Mouse (Mus musculus) kidney, embryonic 14.5 days (tissue): Measurements from ENCODE around the gene Cdc34. TPM values are rescaled to one million over a fixed set of nuclear protein-coding genes. Genes with fewer than 3 reads are reported as not detected.

Experiments used
- ATAC-seq: fragments of 200-750 bp; cut with Nextera tagmentation; 2 replicates; pipeline ENCODE4 v1.8.0; 2017; ENCODE audit warnings: moderate number of reproducible peaks, mild to moderate bottlenecking, moderate TSS enrichment, moderate library complexity; ENCODE audit not compliant: low FRiP score, low TSS enrichment
- H3K27ac ChIP-seq: fragments of 300-500 bp; sonication (generic); 2 replicates; pipeline ENCODE4 v1.5.1; 2014; ENCODE audit warnings: low read depth, mild to moderate bottlenecking, low read length, moderate library complexity, mixed read lengths
- H3K27me3 ChIP-seq: fragments of 300-500 bp; sonication (generic); 2 replicates; pipeline ENCODE4 v1.6.1; 2014; ENCODE audit warnings: mild to moderate bottlenecking, low read length; ENCODE audit not compliant: control insufficient read depth, insufficient read depth
- H3K36me3 ChIP-seq: fragments of 300-500 bp; sonication (generic); 2 replicates; pipeline ENCODE4 v1.6.1; 2014; ENCODE audit warnings: low read length, mixed read lengths; ENCODE audit not compliant: control insufficient read depth, insufficient read depth
- H3K4me1 ChIP-seq: fragments of 300-500 bp; sonication (generic); 2 replicates; pipeline ENCODE4 v1.6.1; 2014; ENCODE audit warnings: low read length, mixed read lengths; ENCODE audit not compliant: control insufficient read depth, insufficient read depth
- H3K4me2 ChIP-seq: fragments of 300-500 bp; sonication (generic); replicated peaks from 2 replicates; pipeline ENCODE4 v1.6.1; 2014; ENCODE audit warnings: low read depth, mild to moderate bottlenecking, low read length
- H3K4me3 ChIP-seq: fragments of 300-500 bp; sonication (generic); 2 replicates; pipeline ENCODE4 v1.5.1; 2014; ENCODE audit warnings: mild to moderate bottlenecking, low read length
- H3K9ac ChIP-seq: fragments of 300-500 bp; sonication (generic); 2 replicates; pipeline ENCODE4 v1.6.1; 2014; ENCODE audit warnings: low read depth, mild to moderate bottlenecking, low read length, moderate library complexity
- H3K9me3 ChIP-seq: fragments of 300-500 bp; sonication (generic); 2 replicates; pipeline ENCODE4 v1.6.1; 2016; ENCODE audit warnings: low read length; ENCODE audit not compliant: control insufficient read depth
- WGBS: fragments of 180-500 bp; shearing (Covaris S2); extraction: QIAGEN DNeasy Blood & Tissue Kit; methylation state at CpG from one replicate; pipeline ENCODE4 v1.1.7; 2014; 5-methylcytosine and 5-hydroxymethylcytosine counted together
- polyA plus RNA-seq: library from polyadenylated mRNA; unstranded; fragments of >200 nt; fragmentation: Nextera tagmentation; extraction: Ambion mirVana; gene quantifications from 2 replicates; pipeline ENCODE4 v1.2.1, GENCODE M21; 2014

Cdc34 gene
- polyA plus RNA-seq, 1 experiment from 2014 or later, result 105 TPM

GRCm38 (mm10) chr10:79668771-79669575 is 13.0 kb upstream of the Cdc34 start, which contains the start of gene Tpgs1:
Gene Tpgs1 (plus strand): TSS chr10:79669369.
- Histone ChIP-seq H3K9me3 (no peaks in the 10 kb centered on the region), H3K36me3 (peaks cover 6% of the 10 kb centered on the region; the same call in 1 of the 2 replicates), H3K9ac (peak within 1 kb of the TSS; percentile 68), H3K27me3 (no peaks in the 10 kb centered on the region), H3K27ac (peak within 1 kb of the TSS; percentile 68), H3K4me1 (peaks cover 29% of the 10 kb centered on the region), H3K4me3 (peak within 1 kb of the TSS; percentile 56), H3K4me2 (peak within 1 kb of the TSS; percentile 93)
- peak; percentile 59 for ATAC-seq
- under 1% methylated on average over 45 of the region's 45 CpGs for WGBS

- peak; percentile 47 for ATAC-seq
- Histone ChIP-seq H3K4me1 (peaks cover 25% of the 10 kb centered on the region), H3K27ac (peak overlapping the region; percentile 68), H3K36me3 (peaks cover 6% of the 10 kb centered on the region; the same call in 1 of the 2 replicates), H3K4me3 (peak overlapping the region; percentile 56), H3K4me2 (peak overlapping the region; percentile 93), H3K9me3 (no peaks in the 10 kb centered on the region), H3K9ac (peak overlapping the region; percentile 68), H3K27me3 (no peaks in the 10 kb centered on the region)
- under 1% methylated on average over 47 of the region's 47 CpGs for WGBS
These were observed 12.4 kb upstream of the Cdc34 start for GRCm38 (mm10) chr10:79669576-79670057.

GRCm38 (mm10) chr10:79670071-79670888 is 11.7 kb upstream of the Cdc34 start:
- 23% methylated on average over 15 of the region's 15 CpGs for WGBS
- ATAC-seq, result peak; percentile 33
- Histone ChIP-seq H3K9me3 (no peaks in the 10 kb centered on the region), H3K4me2 (peak overlapping the region; percentile 93), H3K9ac (peak overlapping the region; percentile 68), H3K36me3 (peaks cover 8% of the 10 kb centered on the region; the same call in 1 of the 2 replicates), H3K4me3 (peak overlapping the region; percentile 56), H3K4me1 (peaks cover 25% of the 10 kb centered on the region), H3K27ac (peak overlapping the region; percentile 68), H3K27me3 (no peaks in the 10 kb centered on the region)

GRCm38 (mm10) chr10:79671396-79672087 is 10.5 kb upstream of the Cdc34 start:
- H3K4me2 ChIP-seq, result peak overlapping the region; percentile 93
- peak overlapping the region; percentile 56; the same call in 1 of the 2 replicates for H3K4me3 ChIP-seq

GRCm38 (mm10) chr10:79672088-79672455 is 9.9 kb upstream of the Cdc34 start:
- H3K9ac ChIP-seq, result no peak overlapping the region
- no peak overlapping the region for H3K4me3 ChIP-seq
- no peaks in the 10 kb centered on the region for H3K27me3 ChIP-seq
- peak overlapping the region; percentile 15 for H3K4me2 ChIP-seq
- H3K4me1 ChIP-seq, result peaks cover 25% of the 10 kb centered on the region
- H3K9me3 ChIP-seq, result no peaks in the 10 kb centered on the region
- 41% methylated on average over 3 of the region's 3 CpGs for WGBS
- peaks cover 15% of the 10 kb centered on the region; the same call in 1 of the 2 replicates for H3K36me3 ChIP-seq
- peak overlapping the region; percentile 68; the same call in 1 of the 2 replicates for H3K27ac ChIP-seq
- ATAC-seq, result no peak

More at GRCm38 (mm10) chr10:79671396-79672087, 10.5 kb upstream of the Cdc34 start:
- Histone ChIP-seq H3K36me3 (peaks cover 15% of the 10 kb centered on the region; the same call in 1 of the 2 replicates), H3K9me3 (no peaks in the 10 kb centered on the region), H3K9ac (peak overlapping the region; percentile 68; the same call in 1 of the 2 replicates), H3K4me1 (peaks cover 25% of the 10 kb centered on the region), H3K27me3 (no peaks in the 10 kb centered on the region), H3K27ac (peak overlapping the region; percentile 68; the same call in 1 of the 2 replicates)
- 21% methylated on average over 6 of the region's 6 CpGs for WGBS
- ATAC-seq, result peak; percentile 15

- Histone ChIP-seq H3K36me3 (peaks cover 15% of the 10 kb centered on the region; the same call in 1 of the 2 replicates), H3K27ac (no peak overlapping the region), H3K4me3 (no peak overlapping the region), H3K9ac (no peak overlapping the region), H3K4me1 (peaks cover 25% of the 10 kb centered on the region), H3K27me3 (no peaks in the 10 kb centered on the region), H3K4me2 (no peak overlapping the region), H3K9me3 (no peaks in the 10 kb centered on the region)
- no peak for ATAC-seq
- 85% methylated on average over 3 of the region's 3 CpGs for WGBS
These were observed 8.9 kb upstream of the Cdc34 start for GRCm38 (mm10) chr10:79673054-79673453.

GRCm38 (mm10) chr10:79675346-79676035 is 6.5 kb upstream of the Cdc34 start:
- ATAC-seq, result no peak
- Histone ChIP-seq H3K9ac (no peak overlapping the region), H3K36me3 (peaks cover 15% of the 10 kb centered on the region; the same call in 1 of the 2 replicates), H3K4me3 (no peak overlapping the region), H3K9me3 (no peaks in the 10 kb centered on the region), H3K27ac (no peak overlapping the region), H3K4me2 (no peak overlapping the region), H3K4me1 (peaks cover 20% of the 10 kb centered on the region), H3K27me3 (no peaks in the 10 kb centered on the region)
- WGBS, result 65% methylated on average over 42 of the region's 44 CpGs
